In genomic region chr5:115146747-115147130, GRCm38 (mm10) we compare ENCODE assay signal across 26 mouse cellular contexts. TPM values are rescaled to one million over a fixed set of nuclear protein-coding genes. Genes with fewer than 3 reads are reported as not detected.
DNase-seq lines count a peak whose midpoint lies in the region; TF ChIP-seq lines count a peak whose summit lies in the region.
"Had no signal": no experiment of that assay in that cellular context is flagged by ENCODE, and none has a peak within 500 bp of the region (broad histone marks: within the 10 kb centered on the region; RNA-seq: fewer than 3 reads in every experiment).

No protein-coding gene starts in this region.

- TF ChIP-seq CTCF in heart, adult 2 months (IDR thresholded peaks at IDR 0.05): no peak

- peak overlapping the region; percentile 78 for H3K27ac ChIP-seq in heart, adult 2 months
- H3K27ac ChIP-seq: forebrain, embryonic 10.5 days; forebrain, embryonic 13.5 days; heart, embryonic 15.5 days; hindbrain, embryonic 15.5 days had no signal

- TF ChIP-seq EP300 in heart, adult 2 months (IDR thresholded peaks at IDR 0.05; ENCODE audit: insufficient read depth, low read depth, low read length): no peak

- no peak overlapping the region for H3K9ac ChIP-seq in heart, adult 2 months (ENCODE audit: low read depth, low read length)
- H3K9ac ChIP-seq: forebrain, embryonic 13.5 days; heart, embryonic 12.5 days; heart, embryonic 15.5 days; hindbrain, embryonic 15.5 days had no signal

- H3K27me3 ChIP-seq in heart, adult 2 months (ENCODE audit: control insufficient read depth, insufficient read depth, low read length): no peaks in the 10 kb centered on the region
- H3K27me3 ChIP-seq: forebrain, embryonic 13.5 days; heart, embryonic 12.5 days; heart, embryonic 15.5 days; hindbrain, embryonic 15.5 days; Patski had no signal

- H3K36me3 ChIP-seq in heart, adult 2 months (ENCODE audit: control insufficient read depth, insufficient read depth, low read length): 0 out of 2 replicates have a peak, but pooled peaks cover 4% of the 10 kb centered on the region

- intact Hi-C loops in heart, adult 2 months (cut with DNase I): no loop called here
- intact Hi-C loops in heart, postnatal 36 days (cut with DNase I): no loop called here

- peak; percentile 52 for DNase-seq in gastrocnemius, adult 18-20 months (ENCODE audit: low spot score)
- no peak for DNase-seq in gastrocnemius, postnatal 10 days
- peak in 1 of 2 experiments; percentile 12 for DNase-seq in heart, adult 2 months
- DNase-seq in heart, postnatal 36 days: no peak
- DNase-seq in gastrocnemius, postnatal 25 days: peak; percentile 61
- DNase-seq in lung, postnatal 14 days: no peak
- DNase-seq: adrenal gland, postnatal 10 days; adrenal gland, postnatal 36 days; cerebellum, adult 11 months; cerebellum, adult 8-10 months; cerebellum, postnatal 10 days; cerebellum, postnatal 36 days; heart, adult 11 months; heart, postnatal 10 days had no signal

- no peaks in the 10 kb centered on the region for H3K79me2 ChIP-seq in heart, adult 2 months (replicated peaks; ENCODE audit: control insufficient read depth, insufficient read depth, low read length)

- H3K4me3 ChIP-seq in heart, adult 2 months: no peak overlapping the region
- H3K4me3 ChIP-seq: forebrain, embryonic 10.5 days; forebrain, embryonic 13.5 days; heart, embryonic 12.5 days; heart, embryonic 15.5 days; hindbrain, embryonic 15.5 days had no signal

- H3K4me1 ChIP-seq in heart, adult 2 months (ENCODE audit: control insufficient read depth, insufficient read depth, low read length): peaks cover 19% of the 10 kb centered on the region
- H3K4me1 ChIP-seq: heart, embryonic 15.5 days had no signal

- no peak for TF ChIP-seq POLR2A in heart, adult 2 months (IDR thresholded peaks at IDR 0.05; ENCODE audit: insufficient read depth, low read depth, low read length)

RNA-seq across cellular contexts. Expression of gene Mlec, which starts 11.2 kb away (rescaled TPM):
- 100 to 1,000 TPM; 149 to 158 TPM for total RNA-seq in gastrocnemius, adult 18-20 months (2021)
- 100 to 1,000 TPM; 231 to 235 TPM for total RNA-seq in gastrocnemius, postnatal 10 days (2021)
- 10 to 100 TPM; 74.6 to 80.6 TPM for total RNA-seq in heart, adult 2 months (2021)
- 40.4 and 75.4 TPM in 2 replicates for polyA plus RNA-seq in heart, adult 2 months (2012; rRNA removed)
- 10 to 100 TPM; 73.4 to 93.0 TPM for total RNA-seq in heart, postnatal 36 days (2021)
- total RNA-seq in gastrocnemius, postnatal 25 days (2021): 100 to 1,000 TPM; 156 to 196 TPM

RNA-seq across cellular contexts. Expression of gene Unc119b, which starts 12.0 kb away (rescaled TPM):
- total RNA-seq in gastrocnemius, adult 18-20 months (2021): 10 to 100 TPM; 11.1 to 12.4 TPM
- total RNA-seq in gastrocnemius, postnatal 10 days (2021): 10 to 100 TPM; 13.4 to 18.5 TPM
- total RNA-seq in heart, adult 2 months (2021): 10 to 100 TPM; 15.8 to 22.0 TPM
- 18.4 and 27.8 TPM in 2 replicates for polyA plus RNA-seq in heart, adult 2 months (2012; rRNA removed)
- 10 to 100 TPM; 17.7 to 21.3 TPM for total RNA-seq in heart, postnatal 36 days (2021)
- total RNA-seq in gastrocnemius, postnatal 25 days (2021): 10 to 100 TPM; 10.2 to 12.9 TPM

RNA-seq across cellular contexts. Expression of gene Acads, which starts 27.6 kb away (rescaled TPM):
- total RNA-seq in gastrocnemius, adult 18-20 months (2021): 10 to 100 TPM; 74.2 to 75.3 TPM
- 10 to 100 TPM; 53.8 to 67.7 TPM for total RNA-seq in gastrocnemius, postnatal 10 days (2021)
- total RNA-seq in heart, adult 2 months (2021): 100 to 1,000 TPM; 199 to 228 TPM
- polyA plus RNA-seq in heart, adult 2 months (2012; rRNA removed): 256 and 333 TPM in 2 replicates
- 100 to 1,000 TPM; 203 to 239 TPM for total RNA-seq in heart, postnatal 36 days (2021)
- 10 to 100 TPM; 65.8 TPM for total RNA-seq in gastrocnemius, postnatal 25 days (2021)

RNA-seq across cellular contexts. Expression of gene Cabp1, which starts 47.4 kb away (rescaled TPM):
- total RNA-seq in gastrocnemius, adult 18-20 months (2021): 1 to 10 TPM in 1 of 2 experiments, under 1 TPM in 1; 0.50 to 1.2 TPM
- total RNA-seq in gastrocnemius, postnatal 10 days (2021): 1 to 10 TPM; 2.1 to 4.5 TPM
- total RNA-seq in heart, adult 2 months (2021): 1 to 10 TPM; 2.3 to 3.9 TPM
- polyA plus RNA-seq in heart, adult 2 months (2012; rRNA removed): 6.0 and 13.2 TPM in 2 replicates
- total RNA-seq in heart, postnatal 36 days (2021): 1 to 10 TPM; 1.8 to 3.2 TPM
- 1 to 10 TPM; 1.6 TPM for total RNA-seq in gastrocnemius, postnatal 25 days (2021)
- polyA plus RNA-seq: G1E had no signal

RNA-seq across cellular contexts. Expression of gene Gm10401, which starts 48.6 kb away (rescaled TPM):
- total RNA-seq in gastrocnemius, adult 18-20 months (2021): not detected
- not detected for total RNA-seq in gastrocnemius, postnatal 10 days (2021)
- total RNA-seq in heart, adult 2 months (2021): not detected
- polyA plus RNA-seq in heart, adult 2 months (2012; rRNA removed): not detected in 2 replicates
- total RNA-seq in heart, postnatal 36 days (2021): not detected
- total RNA-seq in gastrocnemius, postnatal 25 days (2021): not detected
- total RNA-seq: adrenal gland, adult 18-20 months; adrenal gland, postnatal 10 days; adrenal gland, postnatal 36 days; gastrocnemius, adult 8-10 months; heart, postnatal 10 days; heart, postnatal 4 days had no signal
- polyA plus RNA-seq: cortical plate, adult 2 months; G1E; kidney, adult 2 months; Patski had no signal

Comparison
In these comparisons a context has a peak if more than half of its experiments do, and no peak if none do; other contexts are left out.
1. DNase-seq: peak in gastrocnemius, adult 18-20 months (single experiment) and gastrocnemius, postnatal 25 days (single experiment); none in gastrocnemius, postnatal 10 days (single experiment), heart, postnatal 36 days (0 of 2) and lung, postnatal 14 days (single experiment).